Mouse (Mus musculus): ENCODE data around the gene Paxx.
"Not testable (repeated sequence)": the region's sequence is repeated elsewhere in the genome, so short reads cannot be mapped to it uniquely, and the experiment has no call there.

Paxx gene

GRCm38 (mm10) chr2:25413436-25413835 lies 47.5 kb downstream of the Paxx start:
- not testable (repeated sequence) for DNase-seq (ENCODE audit: inconsistent age in 2 of 2, low spot score in 1 of 2)

- no peak for DNase-seq (ENCODE audit: inconsistent age in 2 of 2, low spot score in 1 of 2)
Measured at GRCm38 (mm10) chr2:25408908-25409307, 52.0 kb downstream of the Paxx start.

Data from adrenal gland, adult (tissue).